Mouse (Mus musculus): ENCODE data around the gene Fbxl18. TPM values are rescaled to one million over a fixed set of nuclear protein-coding genes. Genes with fewer than 3 reads are reported as not detected.

The Fbxl18 gene
- polyA plus RNA-seq, 1 experiment from 2014 or later = 8.2 TPM

DNA sequence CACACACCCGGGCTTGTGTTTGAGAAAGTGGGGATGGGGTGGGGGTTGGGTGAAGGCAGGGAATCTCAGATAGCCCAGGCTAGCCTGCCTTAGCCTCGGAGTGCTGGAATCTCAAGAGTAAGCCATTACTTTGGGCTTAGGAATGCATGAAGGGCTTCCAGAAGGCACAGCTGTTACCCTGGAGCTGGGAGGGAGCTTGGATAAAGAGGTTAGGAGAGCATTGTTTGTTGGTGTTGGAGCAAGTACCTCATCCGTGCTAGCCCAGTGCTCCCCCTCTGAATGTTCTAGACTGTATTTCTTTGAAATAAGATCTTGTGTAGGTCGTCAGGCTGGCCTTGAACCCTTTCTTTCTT is 34.2 kb upstream of the Fbxl18 start:
- no peaks in the 10 kb centered on the region for H3K27me3 ChIP-seq (ENCODE audit: control insufficient read depth, insufficient read depth, low read length)
- peak overlapping the region; percentile 74 for H3K4me2 ChIP-seq (ENCODE audit: low read depth, low read length)
- H3K4me1 ChIP-seq (ENCODE audit: control insufficient read depth, insufficient read depth, low read length) = peaks cover 32% of the 10 kb centered on the region
- peak; percentile 11; the same call in 1 of the 2 replicates for ATAC-seq (ENCODE audit: insufficient read depth, low FRiP score)
- peak overlapping the region; percentile 58 for H3K4me3 ChIP-seq (replicated peaks; ENCODE audit: low read length)
- 18% methylated on average over 4 of the region's 4 CpGs for WGBS
- H3K36me3 ChIP-seq (ENCODE audit: control insufficient read depth, insufficient read depth, low read length) = no peaks in the 10 kb centered on the region
- H3K9ac ChIP-seq (ENCODE audit: low read length) = peak overlapping the region; percentile 83
- H3K9me3 ChIP-seq (replicated peaks; ENCODE audit: control insufficient read depth, low read length) = no peaks in the 10 kb centered on the region
- peak overlapping the region; percentile 98 for H3K27ac ChIP-seq (ENCODE audit: low read length)

DNA sequence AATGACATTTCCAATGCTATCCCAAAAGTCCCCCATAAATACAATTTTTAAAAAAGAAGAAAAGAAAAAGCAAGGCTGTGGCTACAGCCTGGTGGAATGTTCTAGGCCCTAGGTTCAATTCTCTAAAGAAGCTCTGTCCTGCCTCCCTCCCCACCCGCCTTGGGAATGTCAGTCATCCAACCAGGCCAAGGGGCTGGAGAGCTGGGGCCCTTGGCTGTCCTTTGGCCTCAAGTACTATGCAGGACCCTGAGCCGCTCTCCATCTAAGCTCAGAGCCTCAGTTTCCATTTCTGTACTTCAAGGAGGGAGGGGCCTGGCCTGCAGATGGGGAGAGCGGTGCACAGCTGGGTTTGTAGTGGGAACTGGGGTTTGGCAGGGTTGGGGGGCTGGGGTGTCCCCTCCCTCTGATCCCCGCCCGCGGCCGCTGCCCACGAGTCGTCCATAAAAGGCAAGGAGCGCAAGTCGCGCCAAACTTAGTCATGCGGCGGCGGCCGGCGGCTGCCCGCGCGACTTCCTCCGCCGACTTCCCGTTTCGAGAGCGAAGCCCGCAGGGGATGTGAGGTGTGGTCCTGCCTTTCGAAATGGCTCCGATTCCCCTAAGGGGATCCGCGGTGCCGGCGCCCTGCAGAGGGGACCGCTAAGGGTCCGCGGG is 33.7 kb upstream of the Fbxl18 start:
- peak; percentile 46 for ATAC-seq (ENCODE audit: insufficient read depth, low FRiP score)
- Histone ChIP-seq H3K9ac (ENCODE audit: low read length) (peak overlapping the region; percentile 83), H3K4me3 (replicated peaks; ENCODE audit: low read length) (peak overlapping the region; percentile 58), H3K27me3 (ENCODE audit: control insufficient read depth, insufficient read depth, low read length) (no peaks in the 10 kb centered on the region), H3K36me3 (ENCODE audit: control insufficient read depth, insufficient read depth, low read length) (no peaks in the 10 kb centered on the region), H3K4me1 (ENCODE audit: control insufficient read depth, insufficient read depth, low read length) (peaks cover 32% of the 10 kb centered on the region), H3K4me2 (ENCODE audit: low read depth, low read length) (peak overlapping the region; percentile 74), H3K9me3 (replicated peaks; ENCODE audit: control insufficient read depth, low read length) (no peaks in the 10 kb centered on the region), H3K27ac (ENCODE audit: low read length) (peak overlapping the region; percentile 98)
- 2% methylated on average over 35 of the region's 35 CpGs for WGBS

DNA sequence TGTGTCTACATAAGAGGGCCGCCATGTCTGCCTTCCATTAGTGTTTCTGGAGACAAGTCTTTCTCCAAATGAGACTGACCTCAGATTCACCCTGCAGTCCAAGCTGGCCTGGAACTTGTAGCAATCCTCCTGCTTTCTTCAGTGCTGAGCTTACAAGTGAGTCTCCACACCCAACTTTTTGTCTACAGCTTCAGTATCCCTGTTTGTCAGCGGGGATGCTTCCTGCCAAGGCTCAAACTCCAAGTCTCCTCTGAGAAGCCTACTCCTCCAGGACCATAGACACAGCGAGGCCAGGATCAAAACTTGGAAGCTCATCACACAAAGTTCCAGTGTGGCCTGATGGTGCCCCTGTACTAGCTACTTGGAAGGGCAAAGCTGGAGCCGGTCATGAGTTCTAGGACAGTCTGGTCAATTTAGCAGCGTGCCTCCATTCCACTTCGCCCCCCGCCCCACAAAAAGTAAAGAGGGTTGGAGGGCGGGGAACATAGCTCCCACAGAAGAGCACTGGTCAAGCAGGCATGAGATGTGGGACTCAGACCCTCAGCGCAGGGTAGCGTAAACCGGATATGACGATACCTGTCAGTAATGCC is 32.2 kb upstream of the Fbxl18 start:
- H3K9me3 ChIP-seq (replicated peaks; ENCODE audit: control insufficient read depth, low read length) = no peaks in the 10 kb centered on the region
- peaks cover 32% of the 10 kb centered on the region for H3K4me1 ChIP-seq (ENCODE audit: control insufficient read depth, insufficient read depth, low read length)
- peak overlapping the region; percentile 96 for H3K27ac ChIP-seq (ENCODE audit: low read length)
- H3K36me3 ChIP-seq (ENCODE audit: control insufficient read depth, insufficient read depth, low read length) = no peaks in the 10 kb centered on the region
- ATAC-seq (ENCODE audit: insufficient read depth, low FRiP score) = no peak
- H3K9ac ChIP-seq (ENCODE audit: low read length) = no peak overlapping the region
- H3K4me3 ChIP-seq (replicated peaks; ENCODE audit: low read length) = no peak overlapping the region
- WGBS = 89% methylated on average over 12 of the region's 12 CpGs
- H3K27me3 ChIP-seq (ENCODE audit: control insufficient read depth, insufficient read depth, low read length) = no peaks in the 10 kb centered on the region
- H3K4me2 ChIP-seq (ENCODE audit: low read depth, low read length) = peak overlapping the region; percentile 1; the same call in 1 of the 2 replicates

DNA sequence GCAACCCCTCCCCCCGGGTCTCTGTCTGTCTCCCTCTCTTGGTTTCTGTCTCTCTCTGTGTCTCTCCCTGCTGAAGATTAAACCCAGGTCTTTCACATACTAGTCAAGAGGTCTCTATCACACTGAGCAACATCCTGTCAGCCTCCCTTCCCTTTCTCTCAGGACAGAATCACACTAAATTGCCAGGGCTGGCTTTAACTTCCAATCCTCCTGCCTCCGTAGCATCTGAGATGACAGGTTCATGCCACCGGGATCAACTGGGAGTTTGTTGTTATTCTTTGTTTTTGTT is 31.7 kb upstream of the Fbxl18 start:
- H3K9ac ChIP-seq (ENCODE audit: low read length) = peak overlapping the region; percentile 63
- no peak for ATAC-seq (ENCODE audit: insufficient read depth, low FRiP score)
- H3K27ac ChIP-seq (ENCODE audit: low read length) = peak overlapping the region; percentile 96
- H3K4me2 ChIP-seq (ENCODE audit: low read depth, low read length) = peak overlapping the region; percentile 1
- 39% methylated on average over 3 of the region's 3 CpGs for WGBS
- H3K9me3 ChIP-seq (replicated peaks; ENCODE audit: control insufficient read depth, low read length) = no peaks in the 10 kb centered on the region
- H3K27me3 ChIP-seq (ENCODE audit: control insufficient read depth, insufficient read depth, low read length) = no peaks in the 10 kb centered on the region
- no peaks in the 10 kb centered on the region for H3K36me3 ChIP-seq (ENCODE audit: control insufficient read depth, insufficient read depth, low read length)
- H3K4me3 ChIP-seq (replicated peaks; ENCODE audit: low read length) = no peak overlapping the region
- H3K4me1 ChIP-seq (ENCODE audit: control insufficient read depth, insufficient read depth, low read length) = peaks cover 27% of the 10 kb centered on the region

DNA sequence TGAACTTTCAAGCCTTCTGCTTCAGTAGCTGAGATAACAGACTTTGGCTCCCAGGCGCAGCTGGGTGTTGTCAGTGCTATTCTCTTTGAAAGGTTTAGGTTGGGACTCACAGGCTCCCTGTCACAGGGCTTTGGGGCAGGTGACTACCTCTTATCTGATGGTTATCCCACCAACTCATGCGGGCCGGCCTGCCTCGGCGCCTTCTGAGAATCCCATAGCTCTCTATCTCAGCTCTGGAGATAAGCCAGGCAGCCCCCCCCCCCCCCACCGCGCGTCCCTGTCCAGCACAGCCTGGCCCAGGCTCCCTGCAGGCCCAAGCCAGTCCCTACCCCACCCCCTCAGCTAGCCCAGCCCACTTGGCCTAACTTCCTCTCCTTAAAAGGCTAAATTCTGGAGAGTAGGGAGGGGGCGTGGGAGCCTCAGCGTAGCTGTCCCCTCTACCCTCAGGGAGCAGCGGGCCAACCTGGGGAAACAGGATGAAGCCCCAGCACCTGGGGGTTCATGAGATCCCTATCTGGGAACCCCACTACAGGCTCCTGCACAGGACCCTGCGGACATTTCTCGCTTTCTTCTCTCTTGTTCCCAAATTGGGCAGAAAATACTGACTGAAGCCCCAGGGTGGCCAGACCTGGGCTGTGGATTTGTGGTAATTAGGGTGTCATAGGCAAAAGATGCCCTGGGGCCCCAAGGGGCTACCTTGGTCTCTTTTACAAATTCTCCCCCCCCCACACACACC is 31.2 kb upstream of the Fbxl18 start:
- ATAC-seq (ENCODE audit: insufficient read depth, low FRiP score) = peak; percentile 84
- 13% methylated on average over 13 of the region's 13 CpGs for WGBS
- Histone ChIP-seq H3K27me3 (ENCODE audit: control insufficient read depth, insufficient read depth, low read length) (no peaks in the 10 kb centered on the region), H3K9ac (ENCODE audit: low read length) (peak overlapping the region; percentile 63), H3K9me3 (replicated peaks; ENCODE audit: control insufficient read depth, low read length) (no peaks in the 10 kb centered on the region), H3K36me3 (ENCODE audit: control insufficient read depth, insufficient read depth, low read length) (no peaks in the 10 kb centered on the region), H3K4me3 (replicated peaks; ENCODE audit: low read length) (no peak overlapping the region; the same call in 1 of the 2 replicates), H3K27ac (ENCODE audit: low read length) (peak overlapping the region; percentile 96), H3K4me2 (ENCODE audit: low read depth, low read length) (peak overlapping the region; percentile 1), H3K4me1 (ENCODE audit: control insufficient read depth, insufficient read depth, low read length) (peaks cover 31% of the 10 kb centered on the region)

DNA sequence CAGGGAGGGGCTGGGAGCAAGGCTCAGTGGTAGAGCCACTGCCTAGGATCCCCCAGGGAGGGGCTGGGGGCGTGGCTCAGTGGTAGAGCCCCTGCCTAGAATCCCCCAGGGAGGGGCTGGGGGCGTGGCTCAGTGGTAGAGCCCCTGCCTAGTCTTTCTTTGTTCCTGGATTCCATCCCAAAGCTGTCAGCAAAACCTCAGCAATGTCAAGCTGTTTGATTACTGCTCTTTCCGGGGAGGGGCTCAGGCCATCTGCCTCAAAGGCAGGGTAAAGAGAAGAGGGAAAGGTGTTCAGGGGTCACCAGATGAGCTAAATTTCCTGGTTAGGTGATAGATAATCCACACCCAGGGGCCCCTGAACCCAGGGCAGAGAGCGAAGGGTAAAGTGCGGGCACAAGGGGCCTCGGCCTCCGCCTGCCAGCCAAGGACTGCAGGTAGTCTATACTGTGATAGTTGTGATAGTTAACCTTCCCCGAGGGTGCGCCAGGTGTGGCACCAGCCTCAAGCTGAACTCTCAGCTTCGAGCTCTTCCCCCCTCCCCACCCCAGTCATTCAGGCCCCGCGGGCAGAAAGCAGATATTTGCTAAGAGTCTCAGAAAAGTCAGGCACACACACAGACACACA is 29.2 kb upstream of the Fbxl18 start:
- Histone ChIP-seq H3K27me3 (ENCODE audit: control insufficient read depth, insufficient read depth, low read length) (no peaks in the 10 kb centered on the region), H3K9me3 (replicated peaks; ENCODE audit: control insufficient read depth, low read length) (no peaks in the 10 kb centered on the region), H3K36me3 (ENCODE audit: control insufficient read depth, insufficient read depth, low read length) (no peaks in the 10 kb centered on the region), H3K4me3 (replicated peaks; ENCODE audit: low read length) (no peak overlapping the region), H3K4me2 (ENCODE audit: low read depth, low read length) (no peak overlapping the region), H3K9ac (ENCODE audit: low read length) (no peak overlapping the region), H3K27ac (ENCODE audit: low read length) (no peak overlapping the region), H3K4me1 (ENCODE audit: control insufficient read depth, insufficient read depth, low read length) (peaks cover 42% of the 10 kb centered on the region)
- WGBS = 68% methylated on average over 12 of the region's 12 CpGs
- no peak for ATAC-seq (ENCODE audit: insufficient read depth, low FRiP score)

DNA sequence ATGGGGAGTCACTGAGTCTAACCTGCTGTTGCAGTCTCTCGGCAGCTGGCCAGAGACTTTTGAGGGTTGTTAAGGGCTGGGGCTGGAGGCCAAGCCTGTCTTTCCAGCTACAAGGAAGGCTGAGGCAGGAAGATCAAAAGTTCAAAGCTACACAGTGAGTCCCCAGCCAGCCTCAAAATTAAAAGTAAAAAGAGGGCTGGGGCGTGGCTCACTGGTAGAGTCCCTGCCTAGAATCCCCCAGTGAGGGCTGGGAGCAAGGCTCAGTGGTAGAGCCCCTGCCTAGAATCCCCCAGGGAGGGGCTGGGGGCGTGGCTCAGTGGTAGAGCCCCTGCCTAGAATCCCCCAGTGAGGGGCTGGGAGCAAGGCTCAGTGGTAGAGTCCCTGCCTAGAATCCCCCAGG is 28.6 kb upstream of the Fbxl18 start:
- Histone ChIP-seq H3K27ac (ENCODE audit: low read length) (no peak overlapping the region), H3K9ac (ENCODE audit: low read length) (no peak overlapping the region), H3K36me3 (ENCODE audit: control insufficient read depth, insufficient read depth, low read length) (no peaks in the 10 kb centered on the region), H3K4me3 (replicated peaks; ENCODE audit: low read length) (no peak overlapping the region), H3K27me3 (ENCODE audit: control insufficient read depth, insufficient read depth, low read length) (no peaks in the 10 kb centered on the region), H3K9me3 (replicated peaks; ENCODE audit: control insufficient read depth, low read length) (no peaks in the 10 kb centered on the region), H3K4me1 (ENCODE audit: control insufficient read depth, insufficient read depth, low read length) (peaks cover 41% of the 10 kb centered on the region), H3K4me2 (ENCODE audit: low read depth, low read length) (no peak overlapping the region)
- WGBS = 81% methylated on average over 3 of the region's 3 CpGs
- no peak for ATAC-seq (ENCODE audit: insufficient read depth, low FRiP score)

DNA sequence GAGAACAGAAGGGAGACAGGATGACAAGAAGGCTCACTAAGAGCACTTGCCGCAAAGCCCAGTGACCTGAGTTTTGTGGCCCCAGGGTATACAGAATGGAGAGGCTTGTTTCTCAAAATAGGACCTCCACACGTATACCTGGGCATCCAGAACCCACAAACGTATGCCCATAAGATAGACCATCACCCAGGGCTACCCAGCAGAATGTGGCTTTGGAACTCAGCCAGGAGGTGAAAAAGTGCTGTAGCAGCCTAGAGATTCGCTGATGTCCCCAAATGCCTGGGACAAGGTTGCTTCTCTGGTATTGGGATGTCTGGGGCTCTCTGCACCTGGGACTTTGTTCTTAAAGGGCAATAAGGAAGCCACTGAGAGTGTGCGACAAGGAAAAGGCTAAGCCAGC is 27.0 kb upstream of the Fbxl18 start:
- 82% methylated on average over 5 of the region's 5 CpGs for WGBS
- Histone ChIP-seq H3K27me3 (ENCODE audit: control insufficient read depth, insufficient read depth, low read length) (no peaks in the 10 kb centered on the region), H3K9me3 (replicated peaks; ENCODE audit: control insufficient read depth, low read length) (no peaks in the 10 kb centered on the region), H3K9ac (ENCODE audit: low read length) (no peak overlapping the region), H3K4me2 (ENCODE audit: low read depth, low read length) (no peak overlapping the region), H3K4me1 (ENCODE audit: control insufficient read depth, insufficient read depth, low read length) (peaks cover 32% of the 10 kb centered on the region), H3K4me3 (replicated peaks; ENCODE audit: low read length) (no peak overlapping the region), H3K36me3 (ENCODE audit: control insufficient read depth, insufficient read depth, low read length) (no peaks in the 10 kb centered on the region), H3K27ac (ENCODE audit: low read length) (peak overlapping the region; percentile 93; the same call in 1 of the 2 replicates)
- ATAC-seq (ENCODE audit: insufficient read depth, low FRiP score) = no peak

DNA sequence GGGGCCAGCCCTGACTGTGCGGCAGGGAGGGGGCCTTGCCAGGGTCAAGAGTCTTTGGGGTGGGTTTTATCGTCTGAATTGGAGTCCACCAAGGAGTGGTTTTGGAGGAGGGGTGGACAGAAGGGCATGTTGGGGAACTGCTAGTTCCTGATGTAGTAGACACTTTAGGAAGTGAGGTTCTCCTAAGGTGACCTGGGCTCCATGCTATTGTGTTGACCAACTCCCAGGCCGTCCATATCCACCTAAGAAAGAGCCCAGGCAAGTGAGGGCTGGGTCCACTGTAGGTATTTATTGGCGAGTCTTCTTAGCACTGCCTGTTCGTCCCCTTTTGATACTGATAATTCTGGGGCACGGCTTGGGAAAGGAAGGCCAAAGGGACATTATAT is 25.8 kb upstream of the Fbxl18 start:
- Histone ChIP-seq H3K4me3 (replicated peaks; ENCODE audit: low read length) (no peak overlapping the region), H3K27ac (ENCODE audit: low read length) (peak overlapping the region; percentile 93), H3K36me3 (ENCODE audit: control insufficient read depth, insufficient read depth, low read length) (no peaks in the 10 kb centered on the region), H3K4me1 (ENCODE audit: control insufficient read depth, insufficient read depth, low read length) (peaks cover 20% of the 10 kb centered on the region), H3K9ac (ENCODE audit: low read length) (peak overlapping the region; percentile 43), H3K9me3 (replicated peaks; ENCODE audit: control insufficient read depth, low read length) (no peaks in the 10 kb centered on the region), H3K4me2 (ENCODE audit: low read depth, low read length) (peak overlapping the region; percentile 33), H3K27me3 (ENCODE audit: control insufficient read depth, insufficient read depth, low read length) (no peaks in the 10 kb centered on the region)
- no peak; the same call in 1 of the 2 replicates for ATAC-seq (ENCODE audit: insufficient read depth, low FRiP score)
- 46% methylated on average over 6 of the region's 6 CpGs for WGBS

Measured in stomach, embryonic 16.5 days (tissue).